Mouse (Mus musculus): ENCODE measurements at regions not wholly inside any gene's neighbourhood (a gene's known extent, or its start where the extent isn't known, plus 50 kb on each side); places are given as distances from the start of the nearest gene placed in this dataset.

- no peak for DNase-seq
- 17% methylated on average over 5 of the region's 5 CpGs for WGBS
- TF ChIP-seq CTCF (conservative IDR thresholded peaks at IDR 0.05; ENCODE audit: insufficient read depth, insufficient read length, low read depth, low read length) (no peak), POLR2A (IDR thresholded peaks at IDR 0.05; ENCODE audit: low read depth, low read length) (no peak)
- no peaks in the 10 kb centered on the region for H3K36me3 ChIP-seq (ENCODE audit: control insufficient read depth, insufficient read depth, low read length)
- no peaks in the 10 kb centered on the region for H3K27me3 ChIP-seq (replicated peaks; ENCODE audit: control insufficient read depth, insufficient read depth, low read length)
- no peak overlapping the region; the same call in 1 of the 2 replicates for H3K27ac ChIP-seq (ENCODE audit: insufficient read depth, low read depth, low read length)
- H3K4me1 ChIP-seq (ENCODE audit: control insufficient read depth, insufficient read depth, low read length) = no peaks in the 10 kb centered on the region
- no peak overlapping the region for H3K4me3 ChIP-seq (ENCODE audit: insufficient read depth, low read depth, low read length)
Observed at GRCm38 (mm10) chr9:51441773-51442381, 113.2 kb upstream of the 1810046K07Rik start.

GRCm38 (mm10) chr9:51455690-51456089 lies 127.0 kb upstream of the 1810046K07Rik start:
- H3K27me3 ChIP-seq (replicated peaks; ENCODE audit: control insufficient read depth, insufficient read depth, low read length) = no peaks in the 10 kb centered on the region
- WGBS = 56% methylated on average over 2 of the region's 2 CpGs
- no peak overlapping the region for H3K4me3 ChIP-seq (ENCODE audit: insufficient read depth, low read depth, low read length)
- H3K27ac ChIP-seq (ENCODE audit: insufficient read depth, low read depth, low read length) = no peak overlapping the region
- H3K4me1 ChIP-seq (ENCODE audit: control insufficient read depth, insufficient read depth, low read length) = no peaks in the 10 kb centered on the region
- no peaks in the 10 kb centered on the region for H3K36me3 ChIP-seq (ENCODE audit: control insufficient read depth, insufficient read depth, low read length)
- no peak for DNase-seq
- TF ChIP-seq POLR2A (IDR thresholded peaks at IDR 0.05; ENCODE audit: low read depth, low read length) (no peak), CTCF (conservative IDR thresholded peaks at IDR 0.05; ENCODE audit: insufficient read depth, insufficient read length, low read depth, low read length) (no peak)

GRCm38 (mm10) chr9:51462463-51463024 lies 133.8 kb upstream of the 1810046K07Rik start:
- Histone ChIP-seq H3K4me1 (ENCODE audit: control insufficient read depth, insufficient read depth, low read length) (no peaks in the 10 kb centered on the region), H3K27ac (ENCODE audit: insufficient read depth, low read depth, low read length) (no peak overlapping the region), H3K27me3 (replicated peaks; ENCODE audit: control insufficient read depth, insufficient read depth, low read length) (no peaks in the 10 kb centered on the region), H3K4me3 (ENCODE audit: insufficient read depth, low read depth, low read length) (no peak overlapping the region), H3K36me3 (ENCODE audit: control insufficient read depth, insufficient read depth, low read length) (no peaks in the 10 kb centered on the region)
- WGBS = 63% methylated on average over 6 of the region's 6 CpGs
- DNase-seq = no peak
- TF ChIP-seq POLR2A (IDR thresholded peaks at IDR 0.05; ENCODE audit: low read depth, low read length) (no peak), CTCF (conservative IDR thresholded peaks at IDR 0.05; ENCODE audit: insufficient read depth, insufficient read length, low read depth, low read length) (no peak)

- no peak for TF ChIP-seq CTCF (conservative IDR thresholded peaks at IDR 0.05; ENCODE audit: insufficient read depth, insufficient read length, low read depth, low read length)
- TF ChIP-seq POLR2A (IDR thresholded peaks at IDR 0.05; ENCODE audit: low read depth, low read length) = no peak
- WGBS = 71% methylated on average over 1 of the region's 1 CpGs
- Histone ChIP-seq H3K27me3 (replicated peaks; ENCODE audit: control insufficient read depth, insufficient read depth, low read length) (no peaks in the 10 kb centered on the region), H3K4me3 (ENCODE audit: insufficient read depth, low read depth, low read length) (no peak overlapping the region), H3K27ac (ENCODE audit: insufficient read depth, low read depth, low read length) (no peak overlapping the region), H3K4me1 (ENCODE audit: control insufficient read depth, insufficient read depth, low read length) (no peaks in the 10 kb centered on the region), H3K36me3 (ENCODE audit: control insufficient read depth, insufficient read depth, low read length) (no peaks in the 10 kb centered on the region)
- no peak for DNase-seq
Observed at GRCm38 (mm10) chr9:51470031-51470430, 141.3 kb upstream of the 1810046K07Rik start.

GRCm38 (mm10) chr9:51476511-51477056 lies 147.9 kb upstream of the 1810046K07Rik start:
- no peak for DNase-seq
- Histone ChIP-seq H3K36me3 (ENCODE audit: control insufficient read depth, insufficient read depth, low read length) (no peaks in the 10 kb centered on the region), H3K4me1 (ENCODE audit: control insufficient read depth, insufficient read depth, low read length) (no peaks in the 10 kb centered on the region), H3K27ac (ENCODE audit: insufficient read depth, low read depth, low read length) (no peak overlapping the region), H3K4me3 (ENCODE audit: insufficient read depth, low read depth, low read length) (no peak overlapping the region), H3K27me3 (replicated peaks; ENCODE audit: control insufficient read depth, insufficient read depth, low read length) (no peaks in the 10 kb centered on the region)
- TF ChIP-seq CTCF (conservative IDR thresholded peaks at IDR 0.05; ENCODE audit: insufficient read depth, insufficient read length, low read depth, low read length) = no peak
- TF ChIP-seq POLR2A (IDR thresholded peaks at IDR 0.05; ENCODE audit: low read depth, low read length) = no peak
- 62% methylated on average over 3 of the region's 3 CpGs for WGBS

- WGBS = 60% methylated on average over 3 of the region's 3 CpGs
- Histone ChIP-seq H3K27me3 (replicated peaks; ENCODE audit: control insufficient read depth, insufficient read depth, low read length) (no peaks in the 10 kb centered on the region), H3K27ac (ENCODE audit: insufficient read depth, low read depth, low read length) (no peak overlapping the region), H3K4me1 (ENCODE audit: control insufficient read depth, insufficient read depth, low read length) (no peaks in the 10 kb centered on the region), H3K4me3 (ENCODE audit: insufficient read depth, low read depth, low read length) (no peak overlapping the region), H3K36me3 (ENCODE audit: control insufficient read depth, insufficient read depth, low read length) (no peaks in the 10 kb centered on the region)
- TF ChIP-seq CTCF (conservative IDR thresholded peaks at IDR 0.05; ENCODE audit: insufficient read depth, insufficient read length, low read depth, low read length) = no peak
- DNase-seq = no peak
Observed at GRCm38 (mm10) chr9:51487840-51488239, 159.1 kb upstream of the 1810046K07Rik start.

- H3K27me3 ChIP-seq (replicated peaks; ENCODE audit: control insufficient read depth, insufficient read depth, low read length) = no peaks in the 10 kb centered on the region
- no peak overlapping the region for H3K4me3 ChIP-seq (ENCODE audit: insufficient read depth, low read depth, low read length)
- no peak for DNase-seq
- 83% methylated on average over 3 of the region's 3 CpGs for WGBS
- no peaks in the 10 kb centered on the region for H3K4me1 ChIP-seq (ENCODE audit: control insufficient read depth, insufficient read depth, low read length)
- TF ChIP-seq POLR2A (IDR thresholded peaks at IDR 0.05; ENCODE audit: low read depth, low read length) (no peak), CTCF (conservative IDR thresholded peaks at IDR 0.05; ENCODE audit: insufficient read depth, insufficient read length, low read depth, low read length) (no peak)
- H3K36me3 ChIP-seq (ENCODE audit: control insufficient read depth, insufficient read depth, low read length) = no peaks in the 10 kb centered on the region
- H3K27ac ChIP-seq (ENCODE audit: insufficient read depth, low read depth, low read length) = no peak overlapping the region
Observed at GRCm38 (mm10) chr9:51507265-51507913, 178.7 kb upstream of the 1810046K07Rik start.
